Mouse (Mus musculus): Measurements from ENCODE around the gene Rabif.

- no peak for TF ChIP-seq MYOG (IDR thresholded peaks at IDR 0.05; ENCODE audit: control insufficient read depth in 1 of 3, insufficient read depth in 1 of 3, insufficient read length in 2 of 3, low read depth in 2 of 3)
- TF ChIP-seq POLR2AphosphoS2 (IDR thresholded peaks at IDR 0.05; ENCODE audit: insufficient read length, low read depth) = no peak
- no peak for TF ChIP-seq E2F4 (IDR thresholded peaks at IDR 0.05; ENCODE audit: insufficient read depth)
- TF ChIP-seq CEBPB (IDR thresholded peaks at IDR 0.05; ENCODE audit: insufficient read depth, poor library complexity, severe bottlenecking) = no peak
- TF ChIP-seq USF1 (IDR thresholded peaks at IDR 0.05; ENCODE audit: low read depth) = no peak
- no peak for TF ChIP-seq MAX (IDR thresholded peaks at IDR 0.05; ENCODE audit: low read depth)
- TF ChIP-seq TCF12 (IDR thresholded peaks at IDR 0.05; ENCODE audit: insufficient read depth, poor library complexity, severe bottlenecking) = no peak
- TF ChIP-seq POLR2A (IDR thresholded peaks at IDR 0.05; ENCODE audit: insufficient read length, low read depth) = no peak
- no peak for TF ChIP-seq REST (IDR thresholded peaks at IDR 0.05; ENCODE audit: insufficient read depth, insufficient read length)
- TF ChIP-seq MYOD1 (IDR thresholded peaks at IDR 0.05; ENCODE audit: control insufficient read depth in 1 of 3, insufficient read length in 2 of 3, low read depth in 2 of 3) = no peak
- TF ChIP-seq TCF3 (IDR thresholded peaks at IDR 0.05; ENCODE audit: insufficient read length, low read depth) = no peak
Measured at GRCm38 (mm10) chr1:134450986-134451385, 43.5 kb upstream of the Rabif start.
